Mouse (Mus musculus): ENCODE results near the gene Fancd2os. TPM values are rescaled to one million over a fixed set of nuclear protein-coding genes. Genes with fewer than 3 reads are reported as not detected.

The Fancd2os gene
- not detected for polyA plus RNA-seq (2017; shearing (Covaris generic))

- no peak for ATAC-seq
Observed at GRCm38 (mm10) chr6:113600543-113601139, at the start of gene Fancd2os. TSS of gene Fancd2os (minus strand) at chr6:113600715.

- no peak for ATAC-seq
Observed at GRCm38 (mm10) chr6:113650197-113650640, 49.7 kb upstream of the Fancd2os start.

- no peak for ATAC-seq
Observed at GRCm38 (mm10) chr6:113649346-113650196, 49.1 kb upstream of the Fancd2os start.

- ATAC-seq = peak; percentile 40
Observed at GRCm38 (mm10) chr6:113644808-113645207, 44.3 kb upstream of the Fancd2os start.

DNA sequence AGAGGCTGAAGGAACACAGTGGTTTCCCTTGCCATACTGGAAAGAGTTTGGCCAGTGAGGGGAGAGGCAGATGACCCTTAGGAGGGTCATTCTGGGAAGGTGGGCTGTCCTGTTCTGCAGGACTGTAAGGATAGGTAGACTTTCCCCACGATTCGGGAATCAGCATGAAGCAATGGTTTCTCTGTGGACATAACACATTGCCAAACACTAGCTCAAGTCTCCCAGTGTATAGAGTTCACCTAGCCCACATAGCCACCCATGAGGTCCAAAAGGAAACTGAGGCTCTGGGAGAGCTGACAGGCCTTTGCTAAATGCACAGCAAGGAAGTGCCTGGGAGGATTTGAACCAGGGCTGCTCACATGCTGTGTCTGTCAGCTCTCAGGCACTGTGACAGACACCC lies 43.5 kb upstream of the Fancd2os start:
- no peak for ATAC-seq

GRCm38 (mm10) chr6:113643021-113643420 lies 42.5 kb upstream of the Fancd2os start:
- ATAC-seq = no peak

DNA sequence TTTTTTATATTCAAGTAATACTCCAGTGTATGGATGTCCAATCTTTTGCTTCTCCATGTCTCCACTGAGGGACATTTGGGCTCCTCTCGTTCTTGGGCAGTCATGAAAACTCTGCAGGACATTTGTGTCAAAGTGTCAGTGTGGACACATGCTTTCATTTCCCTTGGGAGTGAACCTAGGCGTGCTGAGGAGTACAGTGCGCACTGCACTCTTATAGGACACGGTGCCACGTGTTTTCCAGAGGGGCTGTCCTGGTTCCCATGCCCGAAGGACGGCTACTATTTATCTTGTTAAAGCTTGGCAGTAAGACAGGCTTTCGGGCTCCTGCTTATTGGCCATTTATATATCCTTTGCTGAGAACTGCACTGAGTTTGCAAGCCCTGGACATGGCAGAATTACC lies 42.1 kb upstream of the Fancd2os start:
- ATAC-seq = no peak

DNA sequence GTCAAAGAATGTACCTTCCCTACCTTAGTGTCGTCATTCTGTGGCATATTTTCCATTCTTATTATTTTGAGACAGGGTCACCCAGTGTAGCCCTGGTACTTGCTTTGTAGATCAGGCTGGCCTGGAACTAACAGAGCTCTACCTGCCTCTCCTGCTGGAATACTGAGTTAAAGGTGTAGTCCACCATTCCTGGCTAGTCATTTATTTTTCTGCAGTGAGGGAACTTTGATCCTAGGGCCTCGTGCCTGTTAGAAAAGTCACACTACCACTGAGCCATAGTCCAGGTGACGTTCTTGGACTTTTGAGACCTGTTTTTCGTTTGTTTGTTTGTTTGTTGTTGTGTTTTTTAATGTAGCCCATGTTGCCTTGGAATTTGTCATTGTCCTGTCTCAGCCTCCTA lies 38.7 kb upstream of the Fancd2os start:
- ATAC-seq = no peak

GRCm38 (mm10) chr6:113638302-113639040 lies 38.0 kb upstream of the Fancd2os start, which contains the start of gene Irak2:
TSS of gene Irak2 (plus strand) at chr6:113638467.
- ATAC-seq = peak; percentile 97

- ATAC-seq = no peak
Observed at GRCm38 (mm10) chr6:113632863-113633262, 32.3 kb upstream of the Fancd2os start.

DNA sequence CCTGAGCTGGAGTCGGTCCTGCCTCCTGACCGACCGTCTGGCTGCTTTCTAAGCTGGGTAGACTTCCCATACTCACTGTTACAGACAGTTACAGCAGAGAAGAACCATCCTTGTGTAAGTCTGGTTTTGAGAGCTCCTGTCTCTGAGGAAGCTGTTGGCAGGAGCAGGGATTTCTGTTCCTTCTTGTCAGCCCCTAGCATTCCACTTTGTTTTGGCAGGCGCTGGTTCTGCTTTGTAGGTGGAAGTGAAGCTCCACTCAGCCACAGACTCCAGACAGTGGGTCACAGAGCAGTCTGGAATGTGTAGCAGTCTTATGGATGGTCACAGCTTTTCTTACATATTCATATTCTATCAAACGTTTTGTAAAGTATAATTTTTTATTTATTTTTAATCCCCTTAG lies 29.8 kb upstream of the Fancd2os start:
- ATAC-seq = no peak

- ATAC-seq = no peak
Observed at GRCm38 (mm10) chr6:113624989-113625770, 24.7 kb upstream of the Fancd2os start.

- ATAC-seq = peak; percentile 74
Observed at GRCm38 (mm10) chr6:113623941-113624751, 23.6 kb upstream of the Fancd2os start, which contains the start of gene Vhl. TSS of gene Vhl (plus strand) at chr6:113623959.

DNA sequence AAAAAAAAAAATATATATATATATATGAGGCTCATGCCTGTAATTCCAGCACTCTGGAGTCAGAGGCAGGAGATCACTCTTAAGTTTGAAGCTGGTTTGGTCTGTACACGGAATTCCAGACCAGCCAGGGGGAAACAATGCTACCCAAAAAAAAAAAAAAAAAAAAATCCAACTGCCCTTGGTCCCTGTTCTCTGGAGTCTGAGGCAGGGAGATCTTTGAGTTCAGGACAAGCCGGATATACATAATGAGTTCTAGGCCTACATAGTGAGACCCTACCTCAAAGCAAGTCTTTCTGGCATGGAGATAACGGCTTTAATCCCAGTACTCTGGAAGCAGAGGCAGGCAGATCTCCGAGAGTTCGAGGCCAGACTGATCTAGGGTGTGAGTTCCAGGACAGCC lies 22.9 kb upstream of the Fancd2os start:
- ATAC-seq = no peak

DNA sequence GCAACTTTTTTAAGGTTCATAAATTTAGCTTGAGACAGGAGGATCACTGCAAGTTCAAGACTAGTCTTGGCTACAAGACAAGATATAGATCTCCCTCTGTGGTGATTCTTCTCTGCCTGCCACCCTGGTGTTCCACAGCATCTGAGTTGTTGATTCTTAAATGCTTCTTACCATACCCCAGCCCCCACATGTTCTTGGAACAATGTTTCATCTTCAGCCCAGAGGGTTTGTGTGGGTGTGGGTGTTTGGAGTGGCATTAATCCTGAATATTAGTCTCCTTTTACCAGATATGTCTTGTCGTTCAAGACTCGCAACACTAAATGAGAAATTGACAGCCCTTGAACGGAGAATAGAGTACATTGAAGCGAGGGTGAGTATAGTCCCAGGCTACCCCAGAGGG lies 15.0 kb upstream of the Fancd2os start:
- no peak for ATAC-seq

DNA sequence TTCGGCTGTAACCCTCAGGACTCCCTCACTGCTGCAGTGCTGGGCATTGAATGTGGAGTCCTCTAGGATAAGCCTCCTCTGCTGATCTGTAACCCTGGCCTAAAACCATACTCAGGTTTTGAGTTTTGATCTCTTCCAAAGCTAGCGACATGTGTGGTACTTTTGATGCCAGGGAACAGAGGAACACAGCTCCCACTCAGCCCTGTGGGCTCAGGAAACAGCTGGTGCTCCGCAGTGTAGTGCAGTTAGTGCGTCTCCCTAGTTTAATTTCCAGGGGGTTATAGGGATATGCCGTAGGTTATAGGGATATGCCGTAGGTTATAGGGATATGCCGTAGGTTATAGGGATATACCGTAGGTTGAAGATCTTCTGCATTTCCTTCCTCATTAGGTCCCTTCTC lies 14.5 kb upstream of the Fancd2os start:
- no peak for ATAC-seq

DNA sequence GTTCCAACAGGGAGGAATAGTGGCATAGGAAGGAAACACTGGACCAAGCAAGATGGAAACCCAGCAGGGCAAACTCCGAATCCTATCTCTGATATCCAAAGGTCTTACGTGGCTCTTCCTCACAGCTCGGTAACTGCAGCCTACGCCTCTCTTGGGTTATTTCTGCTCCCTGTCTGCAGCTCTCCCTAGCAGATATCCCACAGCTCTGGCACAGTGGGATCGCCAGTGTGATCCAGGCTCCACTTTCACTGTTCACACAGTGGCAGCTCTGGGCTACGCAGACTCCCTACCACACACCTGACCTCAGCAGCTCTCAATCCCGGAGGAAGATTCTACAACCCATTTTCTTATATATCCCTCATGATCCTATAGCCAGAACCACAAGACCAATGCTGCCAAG lies 13.6 kb upstream of the Fancd2os start:
- no peak for ATAC-seq

GRCm38 (mm10) chr6:113612258-113612969 lies 11.9 kb upstream of the Fancd2os start:
- no peak for ATAC-seq

- ATAC-seq = no peak
Observed at GRCm38 (mm10) chr6:113609293-113609692, 8.8 kb upstream of the Fancd2os start.

- ATAC-seq = no peak
Observed at GRCm38 (mm10) chr6:113608871-113609270, 8.4 kb upstream of the Fancd2os start.

- no peak for ATAC-seq
Observed at GRCm38 (mm10) chr6:113605224-113605545, 4.7 kb upstream of the Fancd2os start.
